Mouse (Mus musculus) inflammation-experienced regulatory T-cells (primary cell): ENCODE results near the gene Kdm4d. TPM values are rescaled to one million over a fixed set of nuclear protein-coding genes. Genes with fewer than 3 reads are reported as not detected.

Experiments used
- polyA plus RNA-seq, 2 experiments: library from polyadenylated mRNA; unstranded; fragments of 100-300 nt; shearing (Covaris generic); gene quantifications; one replicate each; pipeline ENCODE4 v1.2.1; 2017

The Kdm4d gene
- polyA plus RNA-seq, result 1 to 10 TPM; 1.6 to 2.7 TPM

GRCm38 (mm10) chr9:14500023-14500915 is at the start of gene Kdm4d, which contains the start of gene Cwc15:
Kdm4d (minus strand) TSS chr9:14500482.
Cwc15 (plus strand) TSS chr9:14500617.

Other genes with a start within 250 kb of the Kdm4d start
- gene Sesn3, start 225.4 kb downstream of the Kdm4d start, polyA plus RNA-seq, result 10 to 100 TPM; 23.3 to 24.3 TPM
- 10 to 100 TPM; 51.0 to 69.1 TPM for gene Endod1, start 119.0 kb downstream of the Kdm4d start, polyA plus RNA-seq
- 100 to 1,000 TPM; 203 to 210 TPM for gene Cwc15, start 135 bp upstream of the Kdm4d start, polyA plus RNA-seq
- gene Amotl1, start 144.6 kb upstream of the Kdm4d start, polyA plus RNA-seq, result under 1 TPM; 0.20 to 0.23 TPM
- gene Piwil4, start 240.3 kb upstream of the Kdm4d start, polyA plus RNA-seq, result under 1 TPM; 0.15 to 0.68 TPM